Mouse (Mus musculus) B cell, adult 67 days (primary cell): ENCODE data around the gene Runx2. TPM values are rescaled to one million over a fixed set of nuclear protein-coding genes. Genes with fewer than 3 reads are reported as not detected.

Experiments used
- total RNA-seq, 2 experiments: library from RNA; stranded (reverse); gene quantifications; 4 replicates each; pipeline ENCODE4 v1.2.4; 2023

Gene Runx2
- under 1 TPM; 0.24 to 0.84 TPM for total RNA-seq

DNA sequence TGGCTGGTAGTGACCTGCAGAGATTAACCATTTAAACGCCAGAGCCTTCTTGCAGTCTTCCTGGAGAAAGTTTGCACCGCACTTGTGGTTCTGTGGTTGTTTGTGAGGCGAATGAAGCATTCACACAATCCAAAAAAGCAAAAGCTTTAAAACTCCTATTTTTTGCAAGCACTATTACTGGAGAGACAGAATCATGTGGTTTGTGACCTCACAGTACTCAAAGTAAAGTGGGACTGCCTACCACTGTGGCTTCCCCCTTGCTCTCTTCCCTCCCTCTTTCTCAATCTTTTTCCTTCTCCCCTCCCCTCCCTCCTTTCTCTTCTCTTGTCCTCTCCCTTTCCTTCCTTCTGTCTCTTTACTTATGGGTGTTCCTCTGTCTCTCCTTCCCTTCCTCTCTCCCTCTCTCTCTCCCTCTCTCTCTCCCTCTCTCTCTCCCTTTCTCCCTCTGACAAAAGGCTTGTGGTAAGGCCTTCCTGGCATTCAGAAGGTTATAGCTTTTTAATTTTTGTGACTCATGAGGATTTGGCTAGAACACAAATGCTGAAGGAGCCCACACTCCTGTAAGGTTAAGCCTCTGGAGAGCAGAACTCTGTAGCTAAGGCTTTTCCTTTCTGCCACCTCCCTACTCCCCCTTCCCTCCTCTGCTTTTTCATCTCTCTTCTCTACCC lies at the start of gene Runx2:
Gene Runx2, minus strand, starts transcription at position 290 of the 668 bp plus-strand sequence.

GRCm38 (mm10) chr17:44776738-44777270 lies 37.8 kb downstream of the Runx2 start, which contains the start of gene Supt3:
TSS of gene Supt3 (plus strand) at chr17:44777152.

Other genes starting within 250 kb of the Runx2 start
- 10 to 100 TPM in 1 of 2 experiments, 1 to 10 TPM in 1; 9.3 to 12.1 TPM for gene Supt3, start 37.6 kb downstream of the Runx2 start, total RNA-seq